Mouse (Mus musculus): ENCODE measurements around the gene Ddah2. TPM values are rescaled to one million over a fixed set of nuclear protein-coding genes. Genes with fewer than 3 reads are reported as not detected.
"Not testable (repeated sequence)": the region's sequence is repeated elsewhere in the genome, so short reads cannot be mapped to it uniquely, and the experiment has no call there.

The Ddah2 gene
- polyA plus RNA-seq, 1 experiment from 2014 or later: 543 TPM

- H3K27me3 ChIP-seq (ENCODE audit: control insufficient read depth, insufficient read depth, low read length): no peaks in the 10 kb centered on the region
- H3K4me3 ChIP-seq (ENCODE audit: low read depth, low read length): no peak overlapping the region
- no peaks in the 10 kb centered on the region for H3K36me3 ChIP-seq (replicated peaks; ENCODE audit: control insufficient read depth, insufficient read depth, low read depth, low read length)
- H3K4me1 ChIP-seq (ENCODE audit: control insufficient read depth, insufficient read depth, low read length): peaks cover 3% of the 10 kb centered on the region
- ATAC-seq (replicated peaks; ENCODE audit: insufficient number of reproducible peaks, low FRiP score, low TSS enrichment, low read depth): no peak
- H3K9me3 ChIP-seq (replicated peaks; ENCODE audit: control insufficient read depth, low read length): no peaks in the 10 kb centered on the region
- H3K4me2 ChIP-seq (ENCODE audit: low read depth, low read length): no peak overlapping the region
- no peak for DNase-seq (ENCODE audit: low spot score)
- no peak overlapping the region for H3K27ac ChIP-seq (replicated peaks; ENCODE audit: low read depth, low read length)
- 73% methylated on average over 2 of the region's 2 CpGs for WGBS
- H3K9ac ChIP-seq (replicated peaks; ENCODE audit: low read length): no peak overlapping the region
Observed at GRCm38 (mm10) chr17:35028315-35028714, 30.5 kb upstream of the Ddah2 start.

- peaks cover 3% of the 10 kb centered on the region for H3K4me1 ChIP-seq (ENCODE audit: control insufficient read depth, insufficient read depth, low read length)
- no peak overlapping the region for H3K4me2 ChIP-seq (ENCODE audit: low read depth, low read length)
- H3K4me3 ChIP-seq (ENCODE audit: low read depth, low read length): no peak overlapping the region
- no peaks in the 10 kb centered on the region for H3K27me3 ChIP-seq (ENCODE audit: control insufficient read depth, insufficient read depth, low read length)
- H3K9ac ChIP-seq (replicated peaks; ENCODE audit: low read length): peak overlapping the region; percentile 13; the same call in 1 of the 2 replicates
- no peak overlapping the region for H3K27ac ChIP-seq (replicated peaks; ENCODE audit: low read depth, low read length)
- H3K36me3 ChIP-seq (replicated peaks; ENCODE audit: control insufficient read depth, insufficient read depth, low read depth, low read length): no peaks in the 10 kb centered on the region
- DNase-seq (ENCODE audit: low spot score) (peak; percentile 56), ATAC-seq (replicated peaks; ENCODE audit: insufficient number of reproducible peaks, low FRiP score, low TSS enrichment, low read depth) (no peak)
- no peaks in the 10 kb centered on the region for H3K9me3 ChIP-seq (replicated peaks; ENCODE audit: control insufficient read depth, low read length)
- WGBS: 27% methylated on average over 19 of the region's 19 CpGs
Observed at GRCm38 (mm10) chr17:35029691-35030532, 28.9 kb upstream of the Ddah2 start.

GRCm38 (mm10) chr17:35031272-35031671, 27.6 kb upstream of the Ddah2 start:
- H3K36me3 ChIP-seq (replicated peaks; ENCODE audit: control insufficient read depth, insufficient read depth, low read depth, low read length): no peaks in the 10 kb centered on the region
- H3K27me3 ChIP-seq (ENCODE audit: control insufficient read depth, insufficient read depth, low read length): no peaks in the 10 kb centered on the region
- H3K9me3 ChIP-seq (replicated peaks; ENCODE audit: control insufficient read depth, low read length): no peaks in the 10 kb centered on the region
- no peak overlapping the region for H3K4me3 ChIP-seq (ENCODE audit: low read depth, low read length)
- ATAC-seq (replicated peaks; ENCODE audit: insufficient number of reproducible peaks, low FRiP score, low TSS enrichment, low read depth) (no peak), DNase-seq (ENCODE audit: low spot score) (no peak)
- H3K27ac ChIP-seq (replicated peaks; ENCODE audit: low read depth, low read length): no peak overlapping the region
- no peak overlapping the region for H3K4me2 ChIP-seq (ENCODE audit: low read depth, low read length)
- WGBS: 94% methylated on average over 11 of the region's 11 CpGs
- H3K4me1 ChIP-seq (ENCODE audit: control insufficient read depth, insufficient read depth, low read length): peaks cover 3% of the 10 kb centered on the region
- no peak overlapping the region for H3K9ac ChIP-seq (replicated peaks; ENCODE audit: low read length)

GRCm38 (mm10) chr17:35031880-35032279, 27.0 kb upstream of the Ddah2 start:
- ATAC-seq (replicated peaks; ENCODE audit: insufficient number of reproducible peaks, low FRiP score, low TSS enrichment, low read depth) (no peak), DNase-seq (ENCODE audit: low spot score) (no peak)
- Histone ChIP-seq H3K4me3 (ENCODE audit: low read depth, low read length) (no peak overlapping the region), H3K27ac (replicated peaks; ENCODE audit: low read depth, low read length) (no peak overlapping the region), H3K9ac (replicated peaks; ENCODE audit: low read length) (no peak overlapping the region), H3K9me3 (replicated peaks; ENCODE audit: control insufficient read depth, low read length) (no peaks in the 10 kb centered on the region), H3K4me2 (ENCODE audit: low read depth, low read length) (no peak overlapping the region), H3K27me3 (ENCODE audit: control insufficient read depth, insufficient read depth, low read length) (no peaks in the 10 kb centered on the region), H3K36me3 (replicated peaks; ENCODE audit: control insufficient read depth, insufficient read depth, low read depth, low read length) (no peaks in the 10 kb centered on the region), H3K4me1 (ENCODE audit: control insufficient read depth, insufficient read depth, low read length) (peaks cover 3% of the 10 kb centered on the region)
- WGBS: 75% methylated on average over 7 of the region's 7 CpGs

- WGBS: 69% methylated on average over 8 of the region's 8 CpGs
- Histone ChIP-seq H3K4me1 (ENCODE audit: control insufficient read depth, insufficient read depth, low read length) (peaks cover 3% of the 10 kb centered on the region), H3K27me3 (ENCODE audit: control insufficient read depth, insufficient read depth, low read length) (no peaks in the 10 kb centered on the region), H3K36me3 (replicated peaks; ENCODE audit: control insufficient read depth, insufficient read depth, low read depth, low read length) (no peaks in the 10 kb centered on the region), H3K9ac (replicated peaks; ENCODE audit: low read length) (no peak overlapping the region), H3K27ac (replicated peaks; ENCODE audit: low read depth, low read length) (no peak overlapping the region), H3K4me3 (ENCODE audit: low read depth, low read length) (no peak overlapping the region), H3K4me2 (ENCODE audit: low read depth, low read length) (no peak overlapping the region), H3K9me3 (replicated peaks; ENCODE audit: control insufficient read depth, low read length) (no peaks in the 10 kb centered on the region)
- ATAC-seq (replicated peaks; ENCODE audit: insufficient number of reproducible peaks, low FRiP score, low TSS enrichment, low read depth) (no peak), DNase-seq (ENCODE audit: low spot score) (no peak)
Observed at GRCm38 (mm10) chr17:35032323-35032870, 26.4 kb upstream of the Ddah2 start.

- not testable (repeated sequence) for H3K36me3 ChIP-seq (replicated peaks; ENCODE audit: control insufficient read depth, insufficient read depth, low read depth, low read length); H3K9ac ChIP-seq (replicated peaks; ENCODE audit: low read length); H3K27ac ChIP-seq (replicated peaks; ENCODE audit: low read depth, low read length); H3K4me3 ChIP-seq (ENCODE audit: low read depth, low read length); H3K4me1 ChIP-seq (ENCODE audit: control insufficient read depth, insufficient read depth, low read length); H3K27me3 ChIP-seq (ENCODE audit: control insufficient read depth, insufficient read depth, low read length); H3K9me3 ChIP-seq (replicated peaks; ENCODE audit: control insufficient read depth, low read length); H3K4me2 ChIP-seq (ENCODE audit: low read depth, low read length); ATAC-seq (replicated peaks; ENCODE audit: insufficient number of reproducible peaks, low FRiP score, low TSS enrichment, low read depth); DNase-seq (ENCODE audit: low spot score)
- 78% methylated on average over 1 of the region's 1 CpGs for WGBS
Observed at GRCm38 (mm10) chr17:35033703-35034102, 25.1 kb upstream of the Ddah2 start.

- ATAC-seq (replicated peaks; ENCODE audit: insufficient number of reproducible peaks, low FRiP score, low TSS enrichment, low read depth) (no peak), DNase-seq (ENCODE audit: low spot score) (no peak)
- H3K36me3 ChIP-seq (replicated peaks; ENCODE audit: control insufficient read depth, insufficient read depth, low read depth, low read length): no peaks in the 10 kb centered on the region
- no peak overlapping the region for H3K27ac ChIP-seq (replicated peaks; ENCODE audit: low read depth, low read length)
- no peak overlapping the region for H3K9ac ChIP-seq (replicated peaks; ENCODE audit: low read length)
- H3K9me3 ChIP-seq (replicated peaks; ENCODE audit: control insufficient read depth, low read length): no peaks in the 10 kb centered on the region
- H3K4me1 ChIP-seq (ENCODE audit: control insufficient read depth, insufficient read depth, low read length): no peaks in the 10 kb centered on the region
- no peak overlapping the region for H3K4me2 ChIP-seq (ENCODE audit: low read depth, low read length)
- no peak overlapping the region for H3K4me3 ChIP-seq (ENCODE audit: low read depth, low read length)
- H3K27me3 ChIP-seq (ENCODE audit: control insufficient read depth, insufficient read depth, low read length): no peaks in the 10 kb centered on the region
- 62% methylated on average over 6 of the region's 6 CpGs for WGBS
Observed at GRCm38 (mm10) chr17:35034896-35035295, 23.9 kb upstream of the Ddah2 start.

GRCm38 (mm10) chr17:35039121-35039873, 19.5 kb upstream of the Ddah2 start:
- Histone ChIP-seq H3K4me1 (ENCODE audit: control insufficient read depth, insufficient read depth, low read length) (no peaks in the 10 kb centered on the region), H3K36me3 (replicated peaks; ENCODE audit: control insufficient read depth, insufficient read depth, low read depth, low read length) (no peaks in the 10 kb centered on the region), H3K4me2 (ENCODE audit: low read depth, low read length) (no peak overlapping the region), H3K27ac (replicated peaks; ENCODE audit: low read depth, low read length) (no peak overlapping the region), H3K9ac (replicated peaks; ENCODE audit: low read length) (no peak overlapping the region), H3K27me3 (ENCODE audit: control insufficient read depth, insufficient read depth, low read length) (no peaks in the 10 kb centered on the region), H3K4me3 (ENCODE audit: low read depth, low read length) (no peak overlapping the region), H3K9me3 (replicated peaks; ENCODE audit: control insufficient read depth, low read length) (no peaks in the 10 kb centered on the region)
- WGBS: 87% methylated on average over 11 of the region's 11 CpGs
- DNase-seq (ENCODE audit: low spot score) (no peak), ATAC-seq (replicated peaks; ENCODE audit: insufficient number of reproducible peaks, low FRiP score, low TSS enrichment, low read depth) (no peak)
